14 mouse cellular contexts compared by ENCODE assay signal in genomic region chr11:109377477-109377876, GRCm38 (mm10). TPM values are rescaled to one million over a fixed set of nuclear protein-coding genes. Genes with fewer than 3 reads are reported as not detected.
DNase-seq lines count a peak whose midpoint lies in the region; ATAC-seq and TF ChIP-seq lines count a peak whose summit lies in the region.
"Had no signal": no experiment of that assay in that cellular context is flagged by ENCODE, and none has a peak within 500 bp of the region (broad histone marks: within the 10 kb centered on the region; RNA-seq: fewer than 3 reads in every experiment).

No protein-coding gene starts in this region.

- no peaks in the 10 kb centered on the region for H3K9me3 ChIP-seq in kidney, embryonic 14.5 days (ENCODE audit: control insufficient read depth, low read length)
- H3K9me3 ChIP-seq in ES-Bruce4 (replicated peaks; ENCODE audit: control insufficient read depth, insufficient read depth, low read length, poor library complexity, severe bottlenecking) (no peaks in the 10 kb centered on the region), ES-E14 (ENCODE audit: control insufficient read depth, insufficient read depth, low read depth, low read length) (no peaks in the 10 kb centered on the region)
- peaks cover 4% of the 10 kb centered on the region; the same call in 1 of the 2 replicates for H3K9me3 ChIP-seq in limb, embryonic 12.5 days

- H3K4me2 ChIP-seq in kidney, embryonic 14.5 days (replicated peaks; ENCODE audit: low read depth, low read length): 0 out of 2 replicates have a peak overlapping the region, but pooled peaks have one; percentile 3
- H3K4me2 ChIP-seq in limb, embryonic 12.5 days: 0 out of 2 replicates have a peak overlapping the region, but pooled peaks have one; percentile 3

- peak; percentile 68; the same call in 1 of the 2 replicates for ATAC-seq in kidney, embryonic 14.5 days (ENCODE audit: low FRiP score, low TSS enrichment)
- ATAC-seq in limb, embryonic 12.5 days (ENCODE audit: insufficient number of reproducible peaks, insufficient read depth, low FRiP score, low TSS enrichment, low read depth): no peak
- ATAC-seq in frontal cortex, adult (ENCODE audit: low TSS enrichment): no peak
- ATAC-seq: activated CD4-positive, CD25-positive, alpha-beta regulatory T cell, adult 4 months had no signal

- H3K36me3 ChIP-seq in kidney, embryonic 14.5 days (ENCODE audit: control insufficient read depth, insufficient read depth, low read length): no peaks in the 10 kb centered on the region
- peaks cover 6% of the 10 kb centered on the region; the same call in 1 of the 2 replicates for H3K36me3 ChIP-seq in ES-Bruce4 (ENCODE audit: control insufficient read depth, insufficient read depth, low read length, poor library complexity, severe bottlenecking)
- H3K36me3 ChIP-seq in ES-E14 (ENCODE audit: control insufficient read depth, insufficient read depth, low read length, poor library complexity, severe bottlenecking): peaks cover 3% of the 10 kb centered on the region; the same call in 1 of the 2 replicates
- peaks cover 9% of the 10 kb centered on the region; the same call in 1 of the 2 replicates for H3K36me3 ChIP-seq in limb, embryonic 12.5 days

- H3K27ac ChIP-seq in kidney, embryonic 14.5 days (ENCODE audit: low read depth, low read length): no peak overlapping the region
- H3K27ac ChIP-seq in ES-Bruce4 (ENCODE audit: insufficient read depth, low read length) (no peak overlapping the region), ES-E14 (ENCODE audit: insufficient read depth, low read depth, low read length, poor library complexity, severe bottlenecking) (no peak overlapping the region)
- H3K27ac ChIP-seq in limb, embryonic 12.5 days: no peak overlapping the region

- H3K27me3 ChIP-seq in kidney, embryonic 14.5 days (ENCODE audit: control insufficient read depth, insufficient read depth, low read length): no peaks in the 10 kb centered on the region
- no peaks in the 10 kb centered on the region for H3K27me3 ChIP-seq in ES-Bruce4 (ENCODE audit: control insufficient read depth, insufficient read depth, low read length, poor library complexity, severe bottlenecking)
- no peaks in the 10 kb centered on the region for H3K27me3 ChIP-seq in limb, embryonic 12.5 days

- H3K4me1 ChIP-seq in kidney, embryonic 14.5 days (ENCODE audit: control insufficient read depth, insufficient read depth, low read length): peaks cover 19% of the 10 kb centered on the region
- H3K4me1 ChIP-seq in ES-Bruce4 (ENCODE audit: control insufficient read depth, insufficient read depth, low read length) (peaks cover 6% of the 10 kb centered on the region), ES-E14 (ENCODE audit: control insufficient read depth in 2 of 2, insufficient read depth in 2 of 2, low read length in 2 of 2, poor library complexity in 1 of 2) (peaks cover 3 to 12% of the 10 kb centered on the region in 2 experiments; a peak in 2 of 4 replicates)
- H3K4me1 ChIP-seq in limb, embryonic 12.5 days (replicated peaks): peaks cover 30% of the 10 kb centered on the region

- no peak overlapping the region for H3K9ac ChIP-seq in kidney, embryonic 14.5 days (ENCODE audit: low read depth, low read length)
- 0 out of 2 replicates have a peak overlapping the region, but pooled peaks have one; percentile 2 for H3K9ac ChIP-seq in ES-Bruce4 (ENCODE audit: low read depth, poor library complexity, severe bottlenecking)
- H3K9ac ChIP-seq in ES-E14 (ENCODE audit: insufficient read depth, low read depth, low read length, poor library complexity, severe bottlenecking): peak overlapping the region; percentile 14; the same call in 1 of the 2 replicates
- H3K9ac ChIP-seq in limb, embryonic 12.5 days (replicated peaks): 0 out of 2 replicates have a peak overlapping the region, but pooled peaks have one; percentile 19

- TF ChIP-seq EP300 in ES-Bruce4 (IDR thresholded peaks at IDR 0.05; ENCODE audit: insufficient read depth, low read depth, low read length): no peak

- DNase-seq in kidney, adult 18-20 months: no peak
- DNase-seq in ES-E14 (ENCODE audit: low read depth, low spot score): no peak
- no peak for DNase-seq in gastrocnemius, adult 8-10 months (ENCODE audit: low spot score in 2 of 2)
- no peak for DNase-seq in thymus, postnatal 25 days
- DNase-seq: left cerebral cortex, postnatal 4 days had no signal

- in situ Hi-C loops in ES-E14 (cut with MboI; ENCODE audit: low sequenced_read_pairs in 2 of 2, unreplicated experiment in 2 of 2): no loop called here

- WGBS in kidney, embryonic 14.5 days: 31% methylated on average over 10 of the region's 10 CpGs
- WGBS in limb, embryonic 12.5 days: 28% methylated on average over 10 of the region's 10 CpGs

- H3K4me3 ChIP-seq in kidney, embryonic 14.5 days (ENCODE audit: low read length): no peak overlapping the region
- H3K4me3 ChIP-seq in ES-Bruce4 (ENCODE audit: low read depth, low read length): no peak overlapping the region
- H3K4me3 ChIP-seq in ES-E14 (ENCODE audit: insufficient read depth in 1 of 2, low read depth in 1 of 2, low read length in 2 of 2, poor library complexity in 1 of 2, severe bottlenecking in 1 of 2): no peak overlapping the region
- no peak overlapping the region for H3K4me3 ChIP-seq in limb, embryonic 12.5 days (replicated peaks)

- TF ChIP-seq CTCF in ES-Bruce4 (IDR thresholded peaks at IDR 0.05; ENCODE audit: low read depth, low read length): no peak

- no peak for TF ChIP-seq POLR2A in ES-Bruce4 (IDR thresholded peaks at IDR 0.05; ENCODE audit: insufficient read depth, low read length)

TF ChIP-seq in ES-E14, 5 proteins besides CTCF, POLR2A, EP300 and RAD21:
- TF ChIP-seq ZC3H11A (IDR thresholded peaks at IDR 0.05; ENCODE audit: borderline replicate concordance, low read depth, low read length) (no peak), CHD2 (IDR thresholded peaks at IDR 0.05; ENCODE audit: low read depth, low read length) (no peak), HCFC1 (IDR thresholded peaks at IDR 0.05; ENCODE audit: borderline replicate concordance, insufficient read depth, low read length) (no peak), ZNF384 (IDR thresholded peaks at IDR 0.05; ENCODE audit: low read depth, low read length) (no peak), MAFK (IDR thresholded peaks at IDR 0.05; ENCODE audit: insufficient read depth, low read depth, low read length) (no peak)

RNA-seq across cellular contexts. Expression of gene Gna13, which starts 14.8 kb away (rescaled TPM):
- polyA plus RNA-seq in kidney, embryonic 14.5 days (2014; fragmentation: Nextera tagmentation; extraction: Ambion mirVana): 19.0 and 31.0 TPM in 2 replicates
- polyA plus RNA-seq in ES-Bruce4 (2011; ENCODE audit: insufficient read depth, insufficient read length, low read depth, missing spikeins): 62.2 and 65.1 TPM in 2 replicates
- 32.9 and 34.8 TPM in 2 replicates for total RNA-seq in ES-E14 (2012; rRNA removed)
- polyA plus RNA-seq in limb, embryonic 12.5 days (2016; fragmentation: Nextera tagmentation; extraction: Ambion mirVana): 20.3 and 22.2 TPM in 2 replicates
- total RNA-seq in gastrocnemius, adult 8-10 months (2022): 10 to 100 TPM; 23.3 to 30.3 (median 28.4) TPM

RNA-seq across cellular contexts. Expression of gene 9930022D16Rik, which starts 36.2 kb away (rescaled TPM):
- polyA plus RNA-seq in kidney, embryonic 14.5 days (2014; fragmentation: Nextera tagmentation; extraction: Ambion mirVana): not detected in 2 replicates
- not detected in 2 replicates for polyA plus RNA-seq in ES-Bruce4 (2011; ENCODE audit: insufficient read depth, insufficient read length, low read depth, missing spikeins)
- not detected in 2 replicates for total RNA-seq in ES-E14 (2012; rRNA removed)
- not detected in 2 replicates for polyA plus RNA-seq in limb, embryonic 12.5 days (2016; fragmentation: Nextera tagmentation; extraction: Ambion mirVana)
- total RNA-seq in gastrocnemius, adult 8-10 months (2022): not detected
- total RNA-seq: heart, adult 8-10 months; layer of hippocampus, adult 8-10 months; left cerebral cortex, postnatal 4 days; megakaryocyte progenitor cell, adult 5-6 weeks had no signal
- polyA plus RNA-seq: intestine, embryonic 14.5 days had no signal

RNA-seq across cellular contexts. Expression of gene Amz2, which starts 48.3 kb away (rescaled TPM):
- 42.1 and 49.8 TPM in 2 replicates for polyA plus RNA-seq in kidney, embryonic 14.5 days (2014; fragmentation: Nextera tagmentation; extraction: Ambion mirVana)
- polyA plus RNA-seq in ES-Bruce4 (2011; ENCODE audit: insufficient read depth, insufficient read length, low read depth, missing spikeins): 78.5 and 80.2 TPM in 2 replicates
- 14.1 and 20.1 TPM in 2 replicates for total RNA-seq in ES-E14 (2012; rRNA removed)
- 43.2 and 46.8 TPM in 2 replicates for polyA plus RNA-seq in limb, embryonic 12.5 days (2016; fragmentation: Nextera tagmentation; extraction: Ambion mirVana)
- 10 to 100 TPM; 64.3 to 84.3 (median 72.6) TPM for total RNA-seq in gastrocnemius, adult 8-10 months (2022)
